Mouse (Mus musculus) heart, embryonic 10.5 days (tissue): ENCODE measurements around the gene Hoxb6. TPM values are rescaled to one million over a fixed set of nuclear protein-coding genes. Genes with fewer than 3 reads are reported as not detected.
A peak's percentile ranks its signal among the peaks of the same experiment; 100 is the strongest.

ENCODE experiments used
- DNase-seq: peaks from one replicate; pipeline ENCODE4 v3.0.0-alpha.2; 2017; ENCODE audit warnings: low spot score
- H3K27ac ChIP-seq: fragments of 300-500 bp; sonication (generic); 2 replicates; pipeline ENCODE4 v1.5.1; 2016; ENCODE audit warnings: mild to moderate bottlenecking
- H3K27me3 ChIP-seq: fragments of 300-500 bp; sonication (generic); 2 replicates; pipeline ENCODE4 v1.6.1; 2016; ENCODE audit warnings: mild to moderate bottlenecking; ENCODE audit not compliant: poor library complexity, insufficient read depth, severe bottlenecking
- H3K36me3 ChIP-seq: fragments of 300-500 bp; sonication (generic); 2 replicates; pipeline ENCODE4 v1.6.1; 2016; ENCODE audit warnings: mild to moderate bottlenecking, moderate library complexity
- H3K4me1 ChIP-seq: fragments of 300-500 bp; sonication (generic); 2 replicates; pipeline ENCODE4 v1.6.1; 2016; ENCODE audit warnings: mild to moderate bottlenecking
- H3K4me3 ChIP-seq: fragments of 300-500 bp; sonication (generic); 2 replicates; pipeline ENCODE4 v1.5.1; 2016; ENCODE audit warnings: mild to moderate bottlenecking, moderate library complexity
- H3K9me3 ChIP-seq: fragments of 300-500 bp; sonication (generic); 2 replicates; pipeline ENCODE4 v1.6.1; 2016; ENCODE audit warnings: mild to moderate bottlenecking, moderate library complexity
- WGBS: fragments of 180-500 bp; shearing (Covaris S2); methylation state at CpG from one replicate; pipeline ENCODE4 v1.1.7; 2016; 5-methylcytosine and 5-hydroxymethylcytosine counted together
- polyA plus RNA-seq: library from polyadenylated mRNA; unstranded; fragments of >200 nt; fragmentation: Nextera tagmentation; extraction: Ambion mirVana; gene quantifications from 2 replicates; pipeline ENCODE4 v1.2.1, GENCODE M21; 2016

Gene Hoxb6
- polyA plus RNA-seq, 1 experiment from 2014 or later, result 2.2 TPM

DNA sequence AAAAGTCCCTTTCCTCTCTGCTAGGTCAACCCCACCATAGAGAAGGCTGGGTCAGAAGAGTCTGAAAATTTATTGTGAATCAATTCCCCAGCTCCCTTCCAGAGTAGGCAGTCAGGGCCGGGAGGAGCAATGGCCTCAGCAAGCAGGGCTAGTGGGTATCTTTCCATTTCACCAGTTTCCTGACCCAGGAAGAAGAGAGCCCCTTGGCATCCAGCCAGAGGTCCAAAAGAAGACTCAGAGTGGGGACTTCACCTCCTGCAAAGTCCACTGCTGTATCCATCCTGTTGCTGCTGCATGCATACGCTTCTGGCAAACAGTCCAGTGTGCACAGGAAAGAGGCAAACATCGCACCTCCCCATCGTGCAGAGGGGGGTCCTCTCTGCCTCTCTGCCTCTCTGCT, 16.4 kb upstream of the Hoxb6 start:
- DNase-seq, result no peak
- no peak overlapping the region for H3K4me3 ChIP-seq
- no peaks in the 10 kb centered on the region for H3K36me3 ChIP-seq
- peaks cover 100% of the 10 kb centered on the region for H3K27me3 ChIP-seq
- no peak overlapping the region for H3K27ac ChIP-seq
- H3K4me1 ChIP-seq, result peaks cover 14% of the 10 kb centered on the region
- WGBS, result 7% methylated on average over 4 of the region's 4 CpGs
- H3K9me3 ChIP-seq, result no peaks in the 10 kb centered on the region

DNA sequence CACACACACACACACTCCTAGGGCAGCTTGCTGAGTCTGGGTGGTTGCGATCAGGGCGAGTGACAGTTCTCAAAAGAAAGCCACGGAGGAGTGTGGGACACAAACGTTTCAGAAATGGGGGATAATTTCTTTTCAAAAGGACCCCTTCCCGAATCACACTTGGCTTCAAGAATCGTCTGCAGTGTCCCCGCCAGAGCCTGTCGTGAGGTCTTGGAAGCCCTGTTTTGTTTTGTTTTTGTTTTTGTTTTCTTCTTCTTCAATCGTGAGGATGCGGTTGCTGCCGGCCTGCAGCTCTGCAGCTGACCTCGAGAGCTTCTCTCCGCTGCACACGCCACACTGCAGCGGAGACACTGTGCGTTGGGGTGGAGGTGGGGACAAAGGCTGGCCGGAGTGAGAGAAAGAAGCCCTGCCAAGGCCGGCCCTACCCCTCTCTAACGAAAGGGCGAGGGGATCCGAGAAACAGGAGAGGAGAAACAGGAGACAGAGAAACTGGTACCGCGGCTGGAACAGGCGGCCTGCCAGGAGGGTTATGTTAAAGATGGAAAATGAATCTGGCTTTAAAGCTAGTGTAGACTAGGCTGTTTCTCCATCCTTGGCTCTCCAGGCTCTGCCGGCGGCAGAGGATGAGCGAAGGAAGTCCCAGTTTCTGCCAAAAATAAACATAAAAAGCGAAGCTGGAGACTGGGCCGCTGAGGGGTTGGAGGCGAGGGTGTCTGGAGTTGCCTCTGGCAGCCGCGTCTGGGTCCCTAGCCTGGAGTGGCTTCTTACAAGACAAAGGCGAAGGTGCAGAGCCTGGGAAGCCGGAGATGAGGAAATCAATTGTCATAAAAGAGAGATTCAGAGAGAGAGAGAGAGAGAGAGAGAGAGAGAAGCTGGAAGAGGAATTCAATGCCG, 14.9 kb upstream of the Hoxb6 start:
- peaks cover 100% of the 10 kb centered on the region for H3K27me3 ChIP-seq
- DNase-seq, result peak; percentile 69
- H3K27ac ChIP-seq, result no peak overlapping the region
- H3K36me3 ChIP-seq, result no peaks in the 10 kb centered on the region
- H3K4me1 ChIP-seq, result peaks cover 1% of the 10 kb centered on the region
- H3K9me3 ChIP-seq, result no peaks in the 10 kb centered on the region
- no peak overlapping the region for H3K4me3 ChIP-seq
- 2% methylated on average over 35 of the region's 35 CpGs for WGBS

DNA sequence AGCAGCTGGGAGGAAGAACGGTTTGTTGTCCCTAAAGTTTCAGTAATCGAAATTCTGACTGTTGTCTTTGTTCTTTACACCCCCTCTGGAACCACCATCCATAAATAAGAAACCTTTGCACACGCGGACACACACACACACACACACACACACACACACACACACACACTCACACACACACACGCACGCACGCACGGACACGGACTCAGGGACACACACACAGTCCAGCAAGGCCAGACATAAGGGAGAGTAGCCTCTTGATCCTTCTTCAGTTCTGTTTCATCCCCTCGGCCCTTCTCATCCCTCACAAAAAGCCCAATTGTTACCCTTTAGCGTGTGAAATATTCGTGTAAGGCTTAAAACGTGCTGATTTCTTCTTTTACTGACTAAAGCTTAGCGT, 14.0 kb upstream of the Hoxb6 start:
- H3K4me1 ChIP-seq, result peaks cover 5% of the 10 kb centered on the region; the same call in 1 of the 2 replicates
- H3K36me3 ChIP-seq, result no peaks in the 10 kb centered on the region
- peaks cover 100% of the 10 kb centered on the region for H3K27me3 ChIP-seq
- 19% methylated on average over 14 of the region's 14 CpGs for WGBS
- DNase-seq, result no peak
- no peak overlapping the region for H3K27ac ChIP-seq
- no peak overlapping the region for H3K4me3 ChIP-seq
- no peaks in the 10 kb centered on the region for H3K9me3 ChIP-seq

DNA sequence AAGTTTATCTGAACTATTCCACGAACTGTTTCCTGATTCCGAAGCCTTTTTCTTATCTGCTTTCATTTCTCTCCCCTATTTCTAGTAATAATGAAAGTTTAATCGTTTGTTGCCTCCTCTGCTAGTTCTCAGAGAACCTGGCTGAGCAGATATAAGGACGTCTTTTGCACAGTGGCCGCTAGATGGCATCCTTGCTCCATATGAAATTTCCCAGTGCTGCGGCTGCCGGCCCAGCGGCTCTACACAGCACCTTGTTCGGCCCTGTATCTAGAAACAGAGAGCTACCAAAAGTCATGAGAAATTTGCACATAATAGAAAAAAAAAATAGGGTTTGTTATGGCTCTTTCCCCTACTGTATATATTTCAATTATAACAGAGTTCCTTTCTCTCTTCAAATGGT, 13.5 kb upstream of the Hoxb6 start:
- Histone ChIP-seq H3K27ac (no peak overlapping the region), H3K36me3 (no peaks in the 10 kb centered on the region), H3K9me3 (no peaks in the 10 kb centered on the region), H3K4me3 (no peak overlapping the region), H3K27me3 (peaks cover 100% of the 10 kb centered on the region), H3K4me1 (peaks cover 7% of the 10 kb centered on the region; the same call in 1 of the 2 replicates)
- DNase-seq, result peak; percentile 87
- under 1% methylated on average over 9 of the region's 9 CpGs for WGBS

DNA sequence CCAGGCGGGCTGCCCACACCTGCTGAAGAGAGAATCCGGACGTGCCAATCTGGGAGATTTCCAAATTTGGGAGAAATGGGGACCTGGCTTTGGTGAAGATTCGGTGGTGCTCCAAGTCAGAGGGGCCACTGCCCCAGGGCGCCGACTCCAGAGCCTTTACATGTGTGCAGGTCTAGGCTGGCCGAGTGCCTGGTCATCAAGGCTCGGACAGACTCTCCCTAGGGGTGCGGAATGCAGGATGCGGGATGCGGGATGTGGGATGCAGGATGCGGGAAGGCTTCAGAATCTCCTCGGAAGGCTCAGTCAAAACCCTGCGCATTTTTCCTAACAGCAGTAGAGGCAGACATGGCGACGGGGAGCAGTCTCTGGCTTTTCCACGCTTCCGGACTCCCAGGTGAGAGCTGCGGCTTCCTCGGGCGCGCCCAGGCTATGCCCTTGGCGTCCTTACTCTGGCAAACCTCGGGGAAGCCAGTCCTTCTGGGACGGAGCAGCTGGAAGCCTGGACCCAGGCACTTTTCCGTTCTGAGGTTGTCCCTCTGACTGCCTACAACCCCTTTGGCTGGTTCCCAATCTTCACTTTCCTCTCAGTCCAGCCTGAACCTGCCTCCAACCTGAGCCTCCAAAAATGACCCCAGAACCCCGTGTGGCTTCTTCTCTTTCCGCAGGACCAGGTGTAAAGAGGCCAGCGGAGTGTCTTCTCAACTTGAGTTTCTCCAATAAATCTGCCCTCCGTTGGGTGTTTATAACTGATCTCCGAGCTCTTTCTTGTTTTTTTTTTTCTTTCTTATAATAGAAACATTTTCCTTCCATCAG, 12.6 kb upstream of the Hoxb6 start:
- Histone ChIP-seq H3K36me3 (no peaks in the 10 kb centered on the region), H3K27me3 (peaks cover 100% of the 10 kb centered on the region), H3K4me3 (no peak overlapping the region), H3K9me3 (no peaks in the 10 kb centered on the region), H3K4me1 (peaks cover 14% of the 10 kb centered on the region), H3K27ac (no peak overlapping the region)
- peak; percentile 72 for DNase-seq
- WGBS, result 4% methylated on average over 31 of the region's 31 CpGs

DNA sequence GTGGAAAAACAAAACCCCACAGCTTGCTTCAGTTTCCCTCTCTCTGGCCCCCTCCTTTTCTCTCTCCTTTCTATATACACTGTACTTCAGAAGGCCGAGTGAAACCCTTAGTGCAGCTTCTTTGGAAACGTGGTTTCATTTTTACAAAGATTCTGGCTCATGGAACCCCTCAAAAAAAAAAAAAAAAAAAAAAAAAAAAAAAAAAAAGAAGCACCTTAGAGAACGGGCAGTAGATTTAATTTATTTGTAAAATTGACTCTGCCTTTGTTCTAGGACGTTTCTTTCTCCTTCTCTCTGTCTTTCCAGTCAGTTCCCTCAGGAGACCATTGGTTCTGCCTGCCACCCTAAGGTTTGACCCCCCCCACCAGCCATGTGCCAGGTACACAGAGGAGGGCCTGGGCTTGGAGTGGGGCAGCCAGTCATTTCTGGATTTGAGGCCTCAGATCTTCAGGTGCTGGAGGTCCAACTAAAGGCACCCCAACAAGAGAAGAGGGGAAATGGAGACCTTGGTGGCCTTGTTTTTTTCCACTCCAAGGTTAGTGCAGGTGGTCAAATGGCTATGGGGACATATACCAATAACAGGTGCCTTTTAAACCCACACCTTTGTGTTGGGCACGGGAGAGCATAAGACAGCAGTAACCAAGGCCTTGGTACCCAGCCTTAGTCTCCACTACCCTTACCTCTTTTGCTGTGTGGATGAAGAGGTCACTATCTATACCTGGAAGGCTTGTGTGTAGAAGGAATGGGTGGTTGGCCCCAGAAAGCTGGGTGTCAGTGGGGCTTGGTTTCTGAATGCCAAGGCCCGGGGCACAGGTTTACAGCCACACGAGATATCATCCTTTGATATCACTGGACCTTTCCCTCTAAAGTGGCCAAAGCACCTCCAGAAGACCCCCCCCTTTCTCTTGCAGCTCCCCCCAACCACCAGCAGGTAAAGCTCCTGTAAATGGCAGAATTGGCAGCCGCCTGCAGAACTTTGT, 11.6 kb upstream of the Hoxb6 start:
- Histone ChIP-seq H3K4me3 (no peak overlapping the region), H3K27ac (no peak overlapping the region), H3K36me3 (no peaks in the 10 kb centered on the region), H3K9me3 (no peaks in the 10 kb centered on the region), H3K27me3 (peaks cover 100% of the 10 kb centered on the region), H3K4me1 (peaks cover 20% of the 10 kb centered on the region)
- WGBS, result 6% methylated on average over 8 of the region's 8 CpGs
- peak; percentile 71 for DNase-seq

DNA sequence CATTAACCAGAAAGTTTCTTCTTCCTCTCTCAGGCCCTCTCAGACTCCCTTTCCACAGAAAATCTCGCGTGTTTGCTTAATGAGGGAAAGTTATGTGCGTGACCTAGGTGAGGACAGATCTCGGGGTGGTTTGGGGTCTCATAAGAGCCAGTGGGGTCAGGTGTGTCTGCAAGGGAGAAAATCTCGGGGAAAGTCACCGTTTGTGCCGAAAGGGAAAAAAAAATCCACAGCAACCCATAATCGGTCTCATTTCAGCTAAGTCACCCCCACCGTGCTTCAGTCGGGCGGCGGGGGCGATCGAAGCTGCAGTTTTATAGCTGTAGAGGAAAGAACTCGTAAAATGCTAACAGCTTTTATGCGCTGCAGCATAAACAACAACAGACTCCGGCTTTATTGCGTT, 10.9 kb upstream of the Hoxb6 start:
- WGBS, result 7% methylated on average over 18 of the region's 18 CpGs
- H3K4me1 ChIP-seq, result peaks cover 21% of the 10 kb centered on the region

DNA sequence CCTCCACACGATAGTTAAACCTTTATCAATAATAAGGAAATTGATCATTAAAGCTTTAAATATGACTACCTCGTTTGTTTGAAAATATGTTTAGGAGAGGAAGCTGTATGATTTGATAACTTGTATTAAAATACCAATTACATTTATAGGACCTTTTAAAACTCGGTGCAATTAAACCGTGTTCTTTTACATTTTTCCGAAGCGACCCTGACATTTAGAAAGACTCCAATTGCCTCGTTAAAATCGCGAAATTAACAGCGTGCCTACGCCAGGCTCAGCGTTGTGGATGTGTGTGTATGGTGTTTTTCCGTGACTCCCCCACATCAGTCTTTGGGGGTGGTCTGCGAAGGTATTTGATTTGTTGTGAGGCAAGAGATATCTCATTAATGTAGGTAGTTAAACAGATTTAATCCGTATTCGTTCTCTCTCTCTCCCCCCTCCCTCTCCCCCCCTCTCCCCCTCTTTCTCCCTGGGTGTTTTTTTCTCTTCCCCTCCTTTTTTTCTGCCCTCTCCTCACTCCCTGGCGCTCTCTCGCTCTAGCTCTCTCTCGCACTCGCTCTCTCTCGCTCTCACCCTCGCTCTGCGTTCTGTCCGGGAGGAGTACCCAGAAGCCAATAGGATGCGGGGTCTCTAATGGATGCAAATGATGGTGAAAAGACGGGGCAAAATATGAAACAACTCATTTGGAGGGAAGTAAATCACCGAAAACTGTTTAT, 10.3 kb upstream of the Hoxb6 start, which contains the start of gene Hoxb8:
Gene Hoxb8, plus strand, starts transcription at position 51 of the 716 bp plus-strand sequence.
- Histone ChIP-seq H3K4me3 (peak within 1 kb of the TSS; percentile 23), H3K4me1 (peaks cover 26% of the 10 kb centered on the region), H3K27me3 (peaks cover 100% of the 10 kb centered on the region), H3K9me3 (no peaks in the 10 kb centered on the region), H3K36me3 (no peaks in the 10 kb centered on the region), H3K27ac (no peak within 1 kb of the TSS)
- WGBS, result 1% methylated on average over 27 of the region's 27 CpGs
- no peak for DNase-seq

More for the DNA sequence above, 10.9 kb upstream of the Hoxb6 start:
- no peaks in the 10 kb centered on the region for H3K9me3 ChIP-seq
- no peaks in the 10 kb centered on the region for H3K36me3 ChIP-seq
- H3K4me3 ChIP-seq, result no peak overlapping the region
- H3K27me3 ChIP-seq, result peaks cover 100% of the 10 kb centered on the region
- DNase-seq, result peak; percentile 70
- H3K27ac ChIP-seq, result no peak overlapping the region

DNA sequence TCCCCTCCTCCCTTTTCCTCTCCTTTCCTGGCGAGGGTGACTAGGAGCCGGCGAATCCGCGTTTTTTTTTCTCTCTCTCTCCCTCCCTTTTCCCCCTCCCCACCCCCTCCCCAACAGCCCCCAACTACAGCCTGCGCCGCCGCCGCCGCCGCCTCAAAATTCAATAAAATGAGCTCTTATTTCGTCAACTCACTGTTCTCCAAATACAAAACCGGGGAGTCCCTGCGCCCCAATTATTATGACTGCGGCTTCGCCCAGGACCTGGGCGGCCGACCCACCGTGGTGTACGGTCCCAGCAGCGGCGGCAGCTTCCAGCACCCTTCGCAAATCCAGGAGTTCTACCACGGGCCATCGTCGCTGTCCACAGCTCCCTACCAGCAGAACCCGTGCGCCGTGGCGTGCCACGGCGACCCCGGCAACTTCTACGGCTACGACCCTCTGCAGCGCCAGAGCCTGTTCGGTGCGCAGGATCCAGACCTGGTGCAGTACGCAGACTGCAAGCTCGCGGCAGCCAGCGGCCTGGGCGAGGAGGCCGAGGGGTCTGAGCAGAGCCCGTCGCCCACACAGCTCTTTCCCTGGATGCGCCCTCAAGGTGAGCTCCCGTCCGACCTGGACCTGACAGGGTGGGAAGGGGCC, 9.4 kb upstream of the Hoxb6 start:
- under 1% methylated on average over 49 of the region's 49 CpGs for WGBS
- H3K9me3 ChIP-seq, result no peaks in the 10 kb centered on the region
- H3K27ac ChIP-seq, result no peak overlapping the region
- H3K36me3 ChIP-seq, result no peaks in the 10 kb centered on the region
- peaks cover 100% of the 10 kb centered on the region for H3K27me3 ChIP-seq
- H3K4me1 ChIP-seq, result peaks cover 31% of the 10 kb centered on the region
- DNase-seq, result peak; percentile 76
- H3K4me3 ChIP-seq, result peak overlapping the region; percentile 23

DNA sequence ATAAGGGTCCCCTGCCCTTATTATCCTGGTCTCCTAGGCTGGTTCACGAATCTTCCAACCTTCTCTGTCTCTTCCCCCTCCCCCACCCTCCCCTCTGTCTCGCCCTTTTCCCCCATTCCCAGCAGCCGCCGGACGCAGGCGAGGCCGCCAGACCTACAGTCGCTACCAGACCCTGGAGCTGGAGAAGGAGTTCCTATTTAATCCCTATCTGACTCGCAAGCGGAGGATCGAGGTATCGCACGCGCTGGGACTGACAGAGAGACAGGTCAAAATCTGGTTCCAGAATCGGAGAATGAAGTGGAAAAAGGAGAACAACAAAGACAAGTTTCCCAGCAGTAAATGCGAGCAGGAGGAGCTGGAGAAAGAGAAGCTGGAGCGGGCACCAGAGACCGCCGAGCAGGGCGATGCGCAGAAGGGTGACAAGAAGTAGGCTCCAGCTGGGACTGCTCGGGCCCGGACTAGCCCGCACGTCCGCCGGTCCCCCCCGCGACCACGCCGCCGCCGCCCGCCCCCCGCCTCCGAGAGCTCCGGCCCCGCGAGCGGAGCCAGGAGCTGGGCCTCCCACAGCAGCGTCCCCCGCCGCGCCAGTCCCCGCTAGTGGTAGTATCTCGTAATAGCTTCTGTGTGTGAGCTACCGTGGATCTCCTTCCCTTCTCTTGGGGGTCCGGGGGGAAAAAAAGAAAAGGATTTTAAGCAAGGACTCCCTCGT, 8.1 kb upstream of the Hoxb6 start:
- Histone ChIP-seq H3K27me3 (peaks cover 100% of the 10 kb centered on the region), H3K9me3 (no peaks in the 10 kb centered on the region), H3K4me3 (peak overlapping the region; percentile 56), H3K27ac (no peak overlapping the region), H3K36me3 (no peaks in the 10 kb centered on the region), H3K4me1 (peaks cover 31% of the 10 kb centered on the region)
- WGBS, result under 1% methylated on average over 49 of the region's 49 CpGs
- peak; percentile 75 for DNase-seq
